Mouse (Mus musculus) CH12.LX (cell line): ENCODE measurements around the gene Farp1. TPM values are rescaled to one million over a fixed set of nuclear protein-coding genes. Genes with fewer than 3 reads are reported as not detected.
A peak's percentile ranks its signal among the peaks of the same experiment; 100 is the strongest.

Source experiments
- DNase-seq: peaks from one replicate; pipeline ENCODE4 v3.0.0-alpha.2; 2013; ENCODE audit errors: extremely low read depth
- H3K27ac ChIP-seq: 2 replicates; pipeline ENCODE4 v1.5.1; 2012; ENCODE audit warnings: low read depth, mild to moderate bottlenecking, control low read depth, moderate library complexity; ENCODE audit not compliant: insufficient read depth
- H3K27me3 ChIP-seq: replicated peaks from 2 replicates; pipeline ENCODE3; 2012; ENCODE audit warnings: inconsistent platforms
- H3K36me3 ChIP-seq, 2 experiments: replicated peaks in 1 of 2; 2 replicates each; pipeline versions ENCODE3 to v1.6.1; 2012; ENCODE audit warnings: inconsistent platforms in 1 of 2, low read length in 1 of 2, mild to moderate bottlenecking in 1 of 2, mixed read lengths in 1 of 2, moderate library complexity in 1 of 2; ENCODE audit not compliant: control insufficient read depth in 1 of 2, insufficient read depth in 1 of 2
- H3K4me1 ChIP-seq, 2 experiments: 2 replicates each; pipeline ENCODE4 v1.6.1; 2012; ENCODE audit warnings: inconsistent platforms in 1 of 2, moderate library complexity in 1 of 2; ENCODE audit not compliant: insufficient read depth in 2 of 2, control insufficient read depth in 1 of 2
- H3K4me2 ChIP-seq: 2 replicates; pipeline ENCODE4 v1.6.1; 2012; ENCODE audit warnings: low read depth, mild to moderate bottlenecking, control low read depth; ENCODE audit not compliant: poor library complexity, insufficient read depth, severe bottlenecking
- H3K4me3 ChIP-seq, 3 experiments: fragments of 150-350 bp in 1 of 3; sonication (generic) in 1 of 3; replicated peaks in 1 of 3; 2 replicates each; pipeline versions ENCODE3 to v1.5.1; 2011 to 2012; ENCODE audit warnings: low read depth in 2 of 3, low read length in 2 of 3, mild to moderate bottlenecking in 2 of 3, moderate library complexity in 2 of 3, control low read depth in 1 of 3, improper control_type of control experiment in 1 of 3, inconsistent platforms in 1 of 3, mixed read lengths in 1 of 3; ENCODE audit not compliant: poor library complexity in 1 of 3
- H3K79me2 ChIP-seq: replicated peaks from 2 replicates; pipeline ENCODE4 v1.6.1; 2012; ENCODE audit warnings: mild to moderate bottlenecking, moderate library complexity; ENCODE audit not compliant: control insufficient read depth, poor library complexity, insufficient read depth, severe bottlenecking; ENCODE audit errors: extremely low read depth
- H3K9ac ChIP-seq: 2 replicates; pipeline ENCODE4 v1.6.1; 2012; ENCODE audit warnings: low read depth, mild to moderate bottlenecking, control low read depth, moderate library complexity; ENCODE audit not compliant: insufficient read depth
- H3K9me3 ChIP-seq: replicated peaks from 2 replicates; pipeline ENCODE3; 2012; ENCODE audit warnings: low read length, inconsistent platforms, mixed read lengths
- BHLHE40 ChIP-seq: IDR thresholded peaks from 2 replicates; pipeline ENCODE4 v1.6.1; 2011; ENCODE audit warnings: mild to moderate bottlenecking, low read depth, low read length, improper control_type of control experiment
- ELF1 ChIP-seq: IDR thresholded peaks from 2 replicates; pipeline ENCODE4 v1.6.1; 2014; ENCODE audit warnings: low read depth, mild to moderate bottlenecking, inconsistent platforms, low read length, improper control_type of control experiment
- HCFC1 ChIP-seq: IDR thresholded peaks from 2 replicates; pipeline ENCODE4 v1.6.1; 2012; ENCODE audit warnings: low read depth, mild to moderate bottlenecking, inconsistent platforms, low read length, improper control_type of control experiment
- IRF4 ChIP-seq: IDR thresholded peaks from 2 replicates; pipeline ENCODE4 v1.6.1; 2014; ENCODE audit warnings: low read depth, mild to moderate bottlenecking, inconsistent platforms, low read length, improper control_type of control experiment
- JUN ChIP-seq: IDR thresholded peaks from 2 replicates; pipeline ENCODE4 v1.6.1; 2011; ENCODE audit warnings: low read depth, mild to moderate bottlenecking, low read length, improper control_type of control experiment, moderate library complexity; ENCODE audit not compliant: insufficient read depth
- KAT2A ChIP-seq: IDR thresholded peaks from 2 replicates; pipeline ENCODE4 v1.6.1; 2012; ENCODE audit warnings: low read length, improper control_type of control experiment, inconsistent platforms; ENCODE audit not compliant: insufficient replicate concordance
- MAFK ChIP-seq: IDR thresholded peaks from 2 replicates; pipeline ENCODE4 v1.6.1; 2011; ENCODE audit warnings: low read length, improper control_type of control experiment; ENCODE audit not compliant: insufficient replicate concordance
- MAX ChIP-seq: IDR thresholded peaks from 2 replicates; pipeline ENCODE4 v1.6.1; 2011; ENCODE audit warnings: low read length, improper control_type of control experiment
- MXI1 ChIP-seq: IDR thresholded peaks from 2 replicates; pipeline ENCODE4 v1.6.1; 2011; ENCODE audit warnings: mild to moderate bottlenecking, low read depth, low read length, improper control_type of control experiment
- MYC ChIP-seq: IDR thresholded peaks from 2 replicates; pipeline ENCODE4 v1.6.1; 2011; ENCODE audit warnings: low read depth, mild to moderate bottlenecking, improper control_type of control experiment, low read length
- NELFE ChIP-seq: IDR thresholded peaks from 2 replicates; pipeline ENCODE4 v1.6.1; 2011; ENCODE audit warnings: low read depth, low read length, improper control_type of control experiment
- POLR2A ChIP-seq: IDR thresholded peaks from 2 replicates; pipeline ENCODE4 v1.6.1; 2011; ENCODE audit warnings: low read depth, mild to moderate bottlenecking, improper control_type of control experiment, low read length
- RAD21 ChIP-seq: IDR thresholded peaks from 2 replicates; pipeline ENCODE4 v1.6.1; 2011; ENCODE audit warnings: low read depth, mild to moderate bottlenecking, low read length, improper control_type of control experiment, moderate library complexity
- dilution Hi-C: fragments of 300-500 bp; cut with MboI; formaldehyde crosslinking; loops from 2 replicates; pipeline ENCODE4 v1.14.3; 2020; ENCODE audit warnings: low sequenced_read_pairs; ENCODE audit not compliant: extremely low pct_unique_long_range_greater_than_20kb, extremely low pct_ligation_motif_present
- in situ Hi-C: fragments of 300-500 bp; cut with MboI; formaldehyde crosslinking; loops from 3 replicates; pipeline ENCODE4 v1.14.3; 2019; ENCODE audit warnings: low sequenced_read_pairs, low pct_ligation_motif_present, low pct_unique_long_range_greater_than_20kb, mixed read lengths
- polyA plus RNA-seq: library from polyadenylated mRNA; unstranded; fragments of >175 nt; gene quantifications from 2 replicates; pipeline ENCODE4 v1.2.1, GENCODE M21; 2012; ENCODE audit warnings: low read depth; ENCODE audit not compliant: insufficient read length
- total RNA-seq, 2 experiments: library from RNA; depleted of rRNA; stranded (reverse); fragments of 300-350 nt in 1 of 2; fragments of >200 nt in 1 of 2; gene quantifications; 2 replicates each; pipeline ENCODE4 v1.2.3; 2012 to 2014

Farp1 gene
- total and polyA plus RNA-seq, 3 experiments = 2.4 to 10.3 (median 2.5) TPM

DNA sequence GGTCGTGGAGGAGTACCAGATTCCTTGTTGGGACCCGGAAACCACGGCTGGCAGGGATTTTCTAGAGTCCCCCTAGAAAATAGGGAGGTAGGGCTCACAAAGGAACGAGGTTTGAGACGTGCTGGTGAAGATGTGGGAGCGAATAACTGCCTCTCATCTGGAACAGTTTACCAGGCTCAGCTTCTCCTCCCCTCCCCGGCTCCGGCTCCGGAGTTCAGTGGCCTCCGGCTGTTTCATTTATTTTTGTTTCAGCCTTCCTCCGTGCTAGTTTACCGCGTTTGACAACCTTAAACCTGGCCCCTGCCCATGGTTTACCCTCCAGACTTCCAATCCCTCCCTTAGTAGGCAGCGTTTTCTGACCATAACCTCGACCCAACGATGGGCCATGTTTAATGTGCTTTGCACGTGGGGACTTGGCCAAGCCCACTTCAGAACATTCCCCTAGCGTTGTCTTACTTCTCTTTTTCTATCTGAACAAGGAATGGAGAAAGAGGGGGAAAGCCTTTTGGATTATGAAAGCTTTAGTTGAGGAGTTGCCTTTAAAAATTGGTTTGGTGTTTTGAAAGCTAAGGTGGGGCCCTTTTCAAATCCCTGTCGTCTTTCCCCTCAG lies 1.7 kb downstream of the Farp1 start:
- Histone ChIP-seq H3K4me3 (peak overlapping the region; percentile 58 to 83 (median 75)), H3K9ac (peak overlapping the region; percentile 37; the same call in 1 of the 2 replicates)
- DNase-seq = no peak

DNA sequence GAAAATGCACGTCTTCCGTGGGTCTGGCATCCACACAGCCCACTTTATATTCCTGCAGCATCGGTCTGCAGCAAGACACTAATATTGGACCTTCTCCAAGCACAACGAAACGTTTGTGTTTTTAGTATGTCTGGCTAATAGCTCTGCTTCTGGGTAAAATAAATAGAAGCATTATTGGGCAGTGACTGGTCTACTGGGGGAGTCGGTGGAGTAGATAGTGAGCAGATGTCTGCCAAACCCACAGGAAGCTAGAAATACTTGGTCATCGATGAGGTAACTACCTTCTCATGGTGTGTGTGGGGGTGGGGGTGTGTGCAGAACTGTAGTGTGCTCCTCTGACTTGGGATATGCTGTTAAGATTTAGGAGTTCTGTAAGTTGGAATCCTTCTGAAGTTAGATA lies 2.3 kb downstream of the Farp1 start:
- DNase-seq = peak; percentile 33
- TF ChIP-seq ELF1 (no peak), JUN (0 out of 2 replicates have a peak, but pooled peaks have one; percentile 14)
- TF ChIP-seq, all 38 proteins: peak for 1
- in situ Hi-C loops = loop anchor here (10.0 kb wide), 1 partner anchor 188 kb away; no protein-coding TSS in a partner anchor
- H3K4me2 ChIP-seq = no peak overlapping the region
- no peaks in the 10 kb centered on the region for H3K27me3 ChIP-seq
- H3K9ac ChIP-seq = no peak overlapping the region
- H3K36me3 ChIP-seq = no peaks in the 10 kb centered on the region
- H3K9me3 ChIP-seq = no peaks in the 10 kb centered on the region
- H3K79me2 ChIP-seq = no peaks in the 10 kb centered on the region
- H3K4me1 ChIP-seq = peaks cover 0 to 37% of the 10 kb centered on the region in 2 experiments; a peak in 2 of 4 replicates
- H3K27ac ChIP-seq = no peak overlapping the region
- H3K4me3 ChIP-seq = peak overlapping the region in 2 of 3 experiments; percentile 58 to 83
- dilution Hi-C loops = no loop called here

More for the DNA sequence above, 1.7 kb downstream of the Farp1 start:
- no peaks in the 10 kb centered on the region for H3K27me3 ChIP-seq
- peaks cover 0 to 37% of the 10 kb centered on the region in 2 experiments; a peak in 2 of 4 replicates for H3K4me1 ChIP-seq
- TF ChIP-seq MAX (peak; percentile 79), POLR2A (no peak), KAT2A (no peak), MYC (peak; percentile 43; the same call in 1 of the 2 replicates), RAD21 (no peak), BHLHE40 (peak; percentile 39), HCFC1 (no peak), NELFE (no peak), IRF4 (no peak), MAFK (no peak), MXI1 (peak; percentile 66)
- TF ChIP-seq, all 38 proteins: peak for 4
- Histone ChIP-seq H3K4me2 (peak overlapping the region; percentile 79; the same call in 1 of the 2 replicates), H3K9me3 (no peaks in the 10 kb centered on the region), H3K27ac (no peak overlapping the region), H3K36me3 (no peaks in the 10 kb centered on the region), H3K79me2 (no peaks in the 10 kb centered on the region)
- dilution Hi-C loops (no loop called here), in situ Hi-C loops (loop anchor here (10.0 kb wide), 1 partner anchor 188 kb away; no protein-coding TSS in a partner anchor)
